Mouse (Mus musculus) retina, postnatal 1 day (tissue): ENCODE results near the gene Tcf12.

Experiments used
- DNase-seq: peaks from one replicate; pipeline ENCODE4 v3.0.0-alpha.2; 2012

The Tcf12 gene

GRCm38 (mm10) chr9:72111622-72112550 is at the start of gene Tcf12:
TSS of gene Tcf12 (minus strand) at chr9:72111871.
- peak; percentile 97 for DNase-seq

GRCm38 (mm10) chr9:72158392-72158791 is 46.7 kb upstream of the Tcf12 start:
- DNase-seq, result no peak

GRCm38 (mm10) chr9:72157091-72157490 is 45.4 kb upstream of the Tcf12 start:
- DNase-seq, result no peak

- DNase-seq, result peak; percentile 34
Observed at GRCm38 (mm10) chr9:72155250-72156138, 43.8 kb upstream of the Tcf12 start.

- no peak for DNase-seq
Observed at GRCm38 (mm10) chr9:72144148-72144547, 32.5 kb upstream of the Tcf12 start.

GRCm38 (mm10) chr9:72137899-72138298 is 26.2 kb upstream of the Tcf12 start:
- no peak for DNase-seq

- peak; percentile 66 for DNase-seq
Observed at GRCm38 (mm10) chr9:72133772-72134245, 22.1 kb upstream of the Tcf12 start.

- peak; percentile 97 for DNase-seq
Observed at GRCm38 (mm10) chr9:72133089-72133771, 21.6 kb upstream of the Tcf12 start.

- no peak for DNase-seq
Observed at GRCm38 (mm10) chr9:72132728-72133088, 21.0 kb upstream of the Tcf12 start.

- DNase-seq, result no peak
Observed at GRCm38 (mm10) chr9:72129884-72130283, 18.2 kb upstream of the Tcf12 start.

GRCm38 (mm10) chr9:72125442-72125841 is 13.8 kb upstream of the Tcf12 start:
- DNase-seq, result no peak

GRCm38 (mm10) chr9:72118490-72118889 is 6.8 kb upstream of the Tcf12 start:
- DNase-seq, result no peak

- peak; percentile 81 for DNase-seq
Observed at GRCm38 (mm10) chr9:72111004-72111621, 558 bp downstream of the Tcf12 start.

- no peak for DNase-seq
Observed at GRCm38 (mm10) chr9:72110627-72111003, 1.1 kb downstream of the Tcf12 start.

GRCm38 (mm10) chr9:72103471-72103870 is 8.2 kb downstream of the Tcf12 start:
- DNase-seq, result no peak

- no peak for DNase-seq
Observed at GRCm38 (mm10) chr9:72099945-72100685, 11.6 kb downstream of the Tcf12 start.

GRCm38 (mm10) chr9:72098056-72098455 is 13.6 kb downstream of the Tcf12 start:
- no peak for DNase-seq

GRCm38 (mm10) chr9:72097083-72097482 is 14.6 kb downstream of the Tcf12 start:
- DNase-seq, result no peak

- DNase-seq, result peak; percentile 47
Observed at GRCm38 (mm10) chr9:72094675-72095074, 17.0 kb downstream of the Tcf12 start.

GRCm38 (mm10) chr9:72092191-72092590 is 19.5 kb downstream of the Tcf12 start:
- DNase-seq, result no peak

- no peak for DNase-seq
Observed at GRCm38 (mm10) chr9:72088893-72089611, 22.6 kb downstream of the Tcf12 start.
